Mouse (Mus musculus): ENCODE measurements around the gene Gpam. TPM values are rescaled to one million over a fixed set of nuclear protein-coding genes. Genes with fewer than 3 reads are reported as not detected.

The Gpam gene
- polyA plus RNA-seq, 1 experiment from 2014 or later = 24.2 TPM

GRCm38 (mm10) chr19:55055634-55056269 is 71.3 kb downstream of the Gpam start:
- Histone ChIP-seq H3K27ac (ENCODE audit: low read depth) (no peak overlapping the region), H3K9me3 (ENCODE audit: low read length) (no peaks in the 10 kb centered on the region), H3K27me3 (ENCODE audit: insufficient read depth, low read length) (no peaks in the 10 kb centered on the region), H3K4me2 (ENCODE audit: low read depth, low read length) (no peak overlapping the region), H3K36me3 (replicated peaks; ENCODE audit: insufficient read depth, low read length) (no peaks in the 10 kb centered on the region), H3K9ac (replicated peaks) (no peak overlapping the region), H3K4me3 (ENCODE audit: low read depth, low read length) (no peak overlapping the region), H3K4me1 (ENCODE audit: insufficient read depth) (no peaks in the 10 kb centered on the region)
- ATAC-seq (no peak), DNase-seq (no peak)
- 81% methylated on average over 10 of the region's 10 CpGs for WGBS (ENCODE audit: insufficient replicate concordance)
- TF ChIP-seq CTCF (IDR thresholded peaks at IDR 0.05; ENCODE audit: low read depth) (no peak), EP300 (IDR thresholded peaks at IDR 0.05; ENCODE audit: low read depth) (no peak)

GRCm38 (mm10) chr19:55053163-55053562 is 73.9 kb downstream of the Gpam start:
- Histone ChIP-seq H3K9ac (replicated peaks) (no peak overlapping the region), H3K4me2 (ENCODE audit: low read depth, low read length) (no peak overlapping the region), H3K4me3 (ENCODE audit: low read depth, low read length) (no peak overlapping the region), H3K9me3 (ENCODE audit: low read length) (no peaks in the 10 kb centered on the region), H3K27me3 (ENCODE audit: insufficient read depth, low read length) (no peaks in the 10 kb centered on the region), H3K4me1 (ENCODE audit: insufficient read depth) (no peaks in the 10 kb centered on the region), H3K36me3 (replicated peaks; ENCODE audit: insufficient read depth, low read length) (no peaks in the 10 kb centered on the region), H3K27ac (ENCODE audit: low read depth) (no peak overlapping the region)
- no peak for TF ChIP-seq CTCF (IDR thresholded peaks at IDR 0.05; ENCODE audit: low read depth)
- ATAC-seq = no peak
- DNase-seq = no peak
- 61% methylated on average over 4 of the region's 4 CpGs for WGBS (ENCODE audit: insufficient replicate concordance)

- no peaks in the 10 kb centered on the region for H3K4me1 ChIP-seq (ENCODE audit: insufficient read depth)
These were observed 89.6 kb downstream of the Gpam start for GRCm38 (mm10) chr19:55037406-55037805.

GRCm38 (mm10) chr19:55018872-55019271 is 108.2 kb downstream of the Gpam start:
- ATAC-seq (no peak), DNase-seq (no peak)
- no peaks in the 10 kb centered on the region for H3K27me3 ChIP-seq (ENCODE audit: insufficient read depth, low read length)
- H3K36me3 ChIP-seq (replicated peaks; ENCODE audit: insufficient read depth, low read length) = no peaks in the 10 kb centered on the region
- peaks cover 6% of the 10 kb centered on the region; the same call in 1 of the 2 replicates for H3K9me3 ChIP-seq (ENCODE audit: low read length)
- no peak overlapping the region for H3K4me2 ChIP-seq (ENCODE audit: low read depth, low read length)
- no peaks in the 10 kb centered on the region for H3K4me1 ChIP-seq (ENCODE audit: insufficient read depth)
- H3K9ac ChIP-seq (replicated peaks) = no peak overlapping the region
- TF ChIP-seq EP300 (IDR thresholded peaks at IDR 0.05; ENCODE audit: low read depth) (no peak), CTCF (IDR thresholded peaks at IDR 0.05; ENCODE audit: low read depth) (no peak)
- H3K4me3 ChIP-seq (ENCODE audit: low read depth, low read length) = no peak overlapping the region
- H3K27ac ChIP-seq (ENCODE audit: low read depth) = no peak overlapping the region
- WGBS (ENCODE audit: insufficient replicate concordance) = 54% methylated on average over 1 of the region's 1 CpGs

More at GRCm38 (mm10) chr19:55037406-55037805, 89.6 kb downstream of the Gpam start:
- no peak overlapping the region for H3K27ac ChIP-seq (ENCODE audit: low read depth)
- WGBS (ENCODE audit: insufficient replicate concordance) = 70% methylated on average over 7 of the region's 7 CpGs
- no peak overlapping the region for H3K9ac ChIP-seq (replicated peaks)
- no peaks in the 10 kb centered on the region for H3K9me3 ChIP-seq (ENCODE audit: low read length)
- no peaks in the 10 kb centered on the region for H3K27me3 ChIP-seq (ENCODE audit: insufficient read depth, low read length)
- no peaks in the 10 kb centered on the region for H3K36me3 ChIP-seq (replicated peaks; ENCODE audit: insufficient read depth, low read length)
- no peak for TF ChIP-seq CTCF (IDR thresholded peaks at IDR 0.05; ENCODE audit: low read depth)
- no peak for TF ChIP-seq EP300 (IDR thresholded peaks at IDR 0.05; ENCODE audit: low read depth)
- no peak for DNase-seq
- no peak for ATAC-seq
- H3K4me2 ChIP-seq (ENCODE audit: low read depth, low read length) = no peak overlapping the region
- no peak overlapping the region for H3K4me3 ChIP-seq (ENCODE audit: low read depth, low read length)

Other genes with a start within 250 kb of the Gpam start
- gene Tectb, start 53.5 kb upstream of the Gpam start, polyA plus RNA-seq (2015; fragmentation: Nextera tagmentation; extraction: Ambion mirVana) = 0.09 and 0.19 TPM in 2 replicates
- gene Gucy2g, start 114.0 kb upstream of the Gpam start, polyA plus RNA-seq (2015; fragmentation: Nextera tagmentation; extraction: Ambion mirVana) = 0.02 TPM in 1 of 2 replicates, not detected in the other
- 397 and 414 TPM in 2 replicates for gene Acsl5, start 124.7 kb upstream of the Gpam start, polyA plus RNA-seq (2015; fragmentation: Nextera tagmentation; extraction: Ambion mirVana)
- gene Zdhhc6, start 188.8 kb upstream of the Gpam start, polyA plus RNA-seq (2015; fragmentation: Nextera tagmentation; extraction: Ambion mirVana) = 49.0 and 49.9 TPM in 2 replicates
- gene Vti1a, start 189.1 kb upstream of the Gpam start, polyA plus RNA-seq (2015; fragmentation: Nextera tagmentation; extraction: Ambion mirVana) = 9.7 and 10.5 TPM in 2 replicates

All from liver, postnatal 0 days (tissue).